Mouse (Mus musculus) small intestine, adult 2 months (tissue): ENCODE data around the gene Sec24a.

ENCODE experiments used
- CTCF ChIP-seq: fragments of 200-500 bp; IDR thresholded peaks from 2 replicates; pipeline ENCODE4 v1.5.1; 2012; ENCODE audit warnings: low read depth, mild to moderate bottlenecking, control low read depth, inconsistent platforms, low read length, moderate library complexity, mixed read lengths; ENCODE audit not compliant: insufficient replicate concordance, insufficient read length; ENCODE audit errors: extremely low read depth
- POLR2A ChIP-seq: fragments of 200-500 bp; IDR thresholded peaks from 2 replicates; pipeline ENCODE4 v1.6.1; 2012; ENCODE audit warnings: low read depth, mild to moderate bottlenecking, control low read depth, inconsistent platforms, low read length, moderate library complexity

DNA sequence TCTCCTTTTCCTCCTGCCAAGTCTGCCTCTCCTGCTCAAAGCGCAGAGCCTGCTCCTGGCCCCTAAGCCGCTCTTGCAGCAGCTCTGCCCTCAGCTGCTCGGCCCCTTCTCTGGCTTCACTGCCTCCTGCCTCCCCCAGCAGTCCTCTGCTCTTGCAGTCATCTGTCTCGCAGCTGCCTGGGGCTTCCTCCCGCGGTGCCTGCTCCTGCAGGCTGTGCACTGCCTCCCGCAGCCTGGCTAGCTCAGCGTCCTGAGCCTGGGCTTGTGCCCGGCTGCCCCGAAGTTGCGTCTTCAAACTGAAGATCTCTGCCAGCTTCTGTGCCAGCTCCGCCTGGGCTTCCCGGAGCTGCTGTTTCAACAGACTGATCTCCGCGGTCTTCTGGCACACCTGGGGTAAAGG is 119.7 kb downstream of the Sec24a start:
- TF ChIP-seq POLR2A, result no peak
- TF ChIP-seq CTCF, result no peak
